Mouse (Mus musculus) macrophage (primary cell): ENCODE measurements around the gene Vac14. TPM values are rescaled to one million over a fixed set of nuclear protein-coding genes. Genes with fewer than 3 reads are reported as not detected.
"Not testable (repeated sequence)": the region's sequence is repeated elsewhere in the genome, so short reads cannot be mapped to it uniquely, and the experiment has no call there.

ENCODE experiments used
- H3K27ac ChIP-seq: fragments of 350-480 bp; formaldehyde crosslinking; 2 replicates; pipeline ENCODE4 v1.9.0; 2021
- H3K36me3 ChIP-seq: fragments of 350-480 bp; formaldehyde crosslinking; 2 replicates; pipeline ENCODE4 v1.9.0; 2021; ENCODE audit errors: inconsistent target
- H3K4me3 ChIP-seq: fragments of 350-480 bp; formaldehyde crosslinking; 2 replicates; pipeline ENCODE4 v1.9.0; 2021; ENCODE audit errors: inconsistent target
- H3K79me2 ChIP-seq: fragments of 350-480 bp; formaldehyde crosslinking; 2 replicates; pipeline ENCODE4 v1.9.0; 2021; ENCODE audit errors: inconsistent target
- WGBS: methylation state at CpG from one replicate; pipeline ENCODE4 v1.1.7; 2026; ENCODE audit warnings: inconsistent platforms; ENCODE audit not compliant: missing documents; 5-methylcytosine and 5-hydroxymethylcytosine counted together
- polyA plus RNA-seq: library from polyadenylated mRNA; stranded (reverse); fragments of 250-400 nt; gene quantifications from 3 replicates; pipeline ENCODE4 v1.2.4, GENCODE M21; 2018; ENCODE audit warnings: inconsistent platforms

Gene Vac14
- polyA plus RNA-seq, 1 experiment from 2014 or later, result 60.1 TPM

DNA sequence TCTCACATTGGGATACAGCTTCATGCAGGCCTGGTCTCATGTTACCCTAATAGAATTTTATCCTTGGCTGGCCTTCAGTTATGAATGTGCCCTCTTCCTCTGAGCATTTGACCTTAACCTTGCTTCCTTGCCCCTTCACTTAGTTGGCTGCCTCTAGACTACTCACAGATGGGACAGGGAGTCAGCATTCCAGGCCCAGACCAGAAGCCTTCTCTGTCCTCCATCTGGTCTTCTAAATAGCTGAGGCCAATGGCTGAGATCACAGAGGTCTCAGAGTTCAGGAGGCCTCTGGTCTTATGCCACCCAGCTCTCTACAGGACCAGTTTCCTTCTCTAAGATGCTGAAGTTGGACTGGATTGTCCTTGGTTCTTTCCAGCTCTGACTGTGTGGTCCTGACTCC lies 41.7 kb downstream of the Vac14 start:
- Histone ChIP-seq H3K4me3 (no peak overlapping the region), H3K79me2 (no peaks in the 10 kb centered on the region), H3K27ac (no peak overlapping the region), H3K36me3 (peaks cover 58% of the 10 kb centered on the region)

DNA sequence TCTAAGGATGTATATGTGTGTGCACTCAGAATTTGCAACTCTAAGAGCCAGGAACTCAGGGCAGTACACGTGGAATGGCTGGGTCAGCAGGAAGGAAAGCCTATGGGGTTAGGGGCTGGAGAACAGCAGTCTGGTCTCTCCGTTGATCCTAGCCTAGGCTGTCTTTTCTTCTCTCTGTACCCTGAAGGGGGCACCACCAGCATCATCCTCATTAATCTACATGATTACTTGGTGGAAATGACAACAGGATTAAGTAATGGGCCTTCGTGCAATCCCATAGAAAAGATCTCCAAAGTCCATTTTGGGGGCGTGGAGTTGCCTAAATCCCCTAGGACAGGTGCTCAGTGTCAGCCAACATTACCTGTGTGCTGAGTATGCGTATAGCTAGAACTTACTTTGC lies 44.2 kb downstream of the Vac14 start:
- WGBS, result 90% methylated on average over 5 of the region's 5 CpGs
- Histone ChIP-seq H3K27ac (no peak overlapping the region), H3K79me2 (no peaks in the 10 kb centered on the region), H3K36me3 (peaks cover 51% of the 10 kb centered on the region), H3K4me3 (no peak overlapping the region)

DNA sequence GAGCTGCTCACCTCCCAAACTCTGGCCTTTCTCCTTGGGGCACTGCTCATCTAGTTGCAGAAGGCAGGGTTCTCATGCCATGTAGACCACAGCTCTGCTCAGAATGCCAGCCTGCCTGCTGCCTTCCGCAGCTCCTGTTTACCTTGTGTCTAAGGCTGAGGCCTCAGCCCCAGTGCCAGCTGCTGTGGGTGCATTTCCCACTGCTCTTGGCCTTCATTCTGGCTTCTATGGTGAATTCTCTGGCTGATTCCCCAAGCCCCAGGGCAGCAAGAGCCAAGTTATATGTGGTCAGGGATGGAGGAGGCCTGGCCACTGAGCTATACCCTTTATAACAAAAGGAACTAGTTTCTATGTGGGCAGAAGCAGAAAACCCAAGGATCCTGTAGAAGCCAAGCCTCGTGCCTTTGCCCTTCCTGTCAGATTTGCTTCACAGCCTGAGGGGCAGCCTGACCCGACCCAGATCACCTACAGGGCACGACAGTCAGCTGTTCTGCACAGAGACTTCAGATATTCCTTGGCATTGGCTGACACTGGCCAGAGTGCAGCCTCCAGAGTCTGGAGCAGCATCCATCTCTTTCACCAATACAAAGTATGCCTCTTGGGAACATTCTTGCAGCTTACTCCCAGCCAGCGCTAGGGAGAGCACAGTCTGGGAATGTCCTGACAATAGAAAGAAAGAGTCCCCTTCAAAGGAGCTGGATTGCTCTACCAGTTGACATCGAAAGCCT lies 44.8 kb downstream of the Vac14 start:
- no peak overlapping the region for H3K27ac ChIP-seq
- H3K79me2 ChIP-seq, result no peaks in the 10 kb centered on the region
- peaks cover 44% of the 10 kb centered on the region for H3K36me3 ChIP-seq
- 78% methylated on average over 6 of the region's 6 CpGs for WGBS
- no peak overlapping the region for H3K4me3 ChIP-seq

DNA sequence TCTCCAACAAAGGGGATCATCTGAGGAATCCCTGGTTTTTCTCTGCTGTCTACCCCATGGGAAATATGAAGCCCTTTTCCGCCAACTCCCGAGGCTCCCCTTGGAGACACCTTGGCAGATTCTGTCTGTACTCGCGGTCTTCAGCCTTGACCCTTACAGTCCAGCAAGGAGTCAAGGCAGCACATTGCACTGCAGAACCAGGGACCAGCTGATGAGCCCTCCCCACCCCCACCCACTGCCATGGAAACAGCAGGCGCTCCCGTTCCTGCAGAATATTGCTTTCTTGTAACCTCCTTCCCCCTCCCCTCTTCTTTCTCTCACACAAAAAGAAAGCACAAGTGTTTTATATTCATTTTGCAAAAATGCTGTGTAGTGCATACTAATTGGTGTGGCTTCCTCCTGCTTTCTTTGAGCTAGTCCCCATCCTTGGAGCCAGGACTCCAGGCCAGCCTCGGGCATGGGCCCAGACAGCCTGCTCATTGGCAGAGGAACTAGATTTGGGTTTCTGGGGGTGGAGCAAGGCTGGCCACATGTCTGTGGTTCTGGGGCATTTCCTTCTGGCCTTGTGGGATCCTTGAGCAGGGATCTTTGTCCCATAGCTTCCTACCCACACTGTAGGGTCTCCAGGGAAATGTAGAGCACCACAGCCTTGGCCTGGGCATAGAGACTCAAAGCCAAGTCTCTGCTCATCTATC lies 46.0 kb downstream of the Vac14 start:
- peaks cover 33% of the 10 kb centered on the region for H3K36me3 ChIP-seq
- no peaks in the 10 kb centered on the region for H3K79me2 ChIP-seq
- H3K4me3 ChIP-seq, result no peak overlapping the region
- no peak overlapping the region for H3K27ac ChIP-seq
- WGBS, result 79% methylated on average over 7 of the region's 7 CpGs

DNA sequence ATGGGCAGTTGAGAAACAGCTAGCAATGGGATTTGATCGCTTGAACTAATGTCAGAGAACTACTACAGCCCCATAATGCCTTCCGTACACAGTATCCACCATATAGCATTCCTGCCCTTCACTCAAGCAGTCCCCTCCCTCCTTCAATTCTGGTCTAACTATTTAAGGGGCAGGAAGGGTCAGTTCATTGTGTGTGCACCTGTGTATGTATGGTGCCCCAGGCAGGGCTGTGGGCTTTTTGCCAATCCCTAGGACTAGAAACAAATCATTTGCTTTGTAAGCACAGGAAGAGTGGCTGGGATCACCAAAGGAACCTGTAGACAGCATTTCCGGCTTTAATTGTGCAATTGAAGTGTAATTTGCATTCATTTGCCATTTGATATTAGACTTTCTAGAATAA lies 46.6 kb downstream of the Vac14 start:
- Histone ChIP-seq H3K36me3 (peaks cover 27% of the 10 kb centered on the region), H3K79me2 (no peaks in the 10 kb centered on the region), H3K27ac (no peak overlapping the region), H3K4me3 (no peak overlapping the region)
- 90% methylated on average over 3 of the region's 3 CpGs for WGBS

DNA sequence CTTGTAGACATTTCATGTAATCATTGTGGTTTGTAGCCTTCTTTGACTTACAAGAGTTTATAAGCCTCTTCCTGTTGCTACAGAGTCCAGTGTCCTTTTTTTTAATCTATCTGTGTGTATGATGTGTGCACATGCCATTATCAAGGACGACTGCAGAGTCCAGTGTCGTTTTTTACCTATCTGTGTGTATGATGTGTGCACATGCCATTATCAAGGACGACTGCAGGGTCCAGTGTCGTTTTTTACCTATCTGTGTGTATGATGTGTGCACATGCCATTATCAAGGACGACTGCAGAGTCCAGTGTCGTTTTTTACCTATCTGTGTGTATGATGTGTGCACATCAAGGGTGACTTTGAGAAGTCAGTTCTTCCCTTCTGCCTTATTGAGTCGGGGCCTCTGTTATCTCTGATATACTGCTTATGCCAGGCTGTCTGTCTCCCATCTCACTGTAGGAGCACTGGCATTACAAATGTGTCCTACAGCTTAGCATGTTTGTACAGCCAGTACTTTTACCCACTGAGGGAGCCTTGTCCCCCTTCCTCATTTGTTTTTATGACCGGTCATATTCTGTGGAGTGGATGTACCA lies 49.3 kb downstream of the Vac14 start:
- peaks cover 28% of the 10 kb centered on the region for H3K36me3 ChIP-seq
- H3K27ac ChIP-seq, H3K79me2 ChIP-seq, H3K4me3 ChIP-seq: not testable (repeated sequence)
- WGBS, result 93% methylated on average over 6 of the region's 8 CpGs

DNA sequence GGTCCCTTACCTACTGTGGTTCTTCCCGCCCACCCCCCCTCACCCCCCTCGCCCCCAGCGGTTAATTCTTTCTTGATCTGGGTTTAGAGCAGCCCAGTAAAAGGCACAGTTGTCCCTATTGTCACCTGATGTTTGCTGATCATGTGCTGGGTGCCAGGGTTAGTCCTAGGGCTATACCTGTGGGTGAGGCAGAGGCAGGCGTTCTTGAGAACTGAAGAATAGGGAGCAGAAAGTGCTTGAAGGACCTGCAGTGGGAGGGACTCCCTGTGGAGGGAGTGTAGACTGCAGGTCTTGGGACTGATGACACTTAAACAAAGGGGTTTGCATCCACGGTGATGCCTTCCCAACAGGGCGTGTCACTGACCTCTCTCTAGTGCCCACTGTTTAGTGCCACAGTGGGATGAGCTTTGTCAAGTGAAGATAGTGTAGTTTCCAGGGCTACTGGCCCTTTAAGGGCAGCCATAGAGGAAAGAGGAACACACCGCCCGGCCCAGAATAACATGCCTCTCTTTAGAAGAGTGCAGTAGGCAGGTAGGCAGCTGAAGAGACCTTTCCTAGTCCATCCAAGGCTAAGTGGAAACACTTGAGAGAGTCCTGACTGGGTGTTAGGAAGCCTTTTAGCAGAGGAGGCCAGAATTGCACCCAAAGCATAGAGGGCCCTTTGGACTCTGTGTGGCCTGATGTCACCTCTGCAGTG lies 51.7 kb downstream of the Vac14 start:
- Histone ChIP-seq H3K27ac (no peak overlapping the region), H3K36me3 (peaks cover 43% of the 10 kb centered on the region), H3K4me3 (no peak overlapping the region), H3K79me2 (no peaks in the 10 kb centered on the region)
- 74% methylated on average over 8 of the region's 8 CpGs for WGBS

DNA sequence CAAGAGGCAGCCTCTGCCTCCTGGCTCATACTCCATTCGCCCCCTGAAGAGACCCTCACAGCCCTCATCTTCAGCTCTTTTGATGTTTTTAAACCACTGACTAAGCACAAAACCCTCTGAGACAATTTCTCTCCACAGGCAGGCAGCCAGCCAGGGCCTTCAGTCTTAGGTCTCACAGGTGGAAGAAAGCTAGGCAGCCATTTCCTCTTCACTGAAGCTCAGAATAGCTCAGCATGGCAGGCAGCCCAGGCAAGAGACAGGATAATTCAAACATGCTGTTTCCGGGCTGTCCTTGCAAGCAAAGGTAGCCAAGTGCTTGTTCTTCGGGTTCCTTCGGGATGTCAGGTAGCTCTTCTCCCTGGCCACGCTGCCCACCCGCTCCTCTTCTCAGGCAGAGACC lies 52.9 kb downstream of the Vac14 start:
- peaks cover 54% of the 10 kb centered on the region for H3K36me3 ChIP-seq
- 85% methylated on average over 6 of the region's 6 CpGs for WGBS
- no peaks in the 10 kb centered on the region for H3K79me2 ChIP-seq
- H3K27ac ChIP-seq, result no peak overlapping the region
- H3K4me3 ChIP-seq, result no peak overlapping the region

DNA sequence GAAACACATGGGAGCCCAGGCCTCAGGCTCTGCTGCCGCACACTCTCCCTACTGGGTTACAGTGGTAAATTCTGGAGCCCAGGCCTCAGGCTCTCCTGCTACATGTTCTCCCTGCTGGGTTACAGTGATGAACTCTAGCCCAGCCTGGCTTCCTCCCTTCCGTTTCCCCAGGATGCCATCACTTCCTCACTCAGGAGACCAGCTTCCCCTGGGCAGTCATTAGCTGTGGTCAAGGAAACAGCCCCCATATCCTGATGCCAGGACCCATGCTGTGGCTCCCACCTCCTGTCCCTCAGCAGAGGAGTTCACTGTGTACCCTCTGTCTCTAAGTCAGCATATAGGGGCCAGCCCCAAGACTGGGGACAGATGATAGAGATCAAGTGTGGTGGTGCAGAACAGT lies 53.7 kb downstream of the Vac14 start:
- Histone ChIP-seq H3K27ac (no peak overlapping the region), H3K4me3 (no peak overlapping the region)
- 73% methylated on average over 2 of the region's 2 CpGs for WGBS

DNA sequence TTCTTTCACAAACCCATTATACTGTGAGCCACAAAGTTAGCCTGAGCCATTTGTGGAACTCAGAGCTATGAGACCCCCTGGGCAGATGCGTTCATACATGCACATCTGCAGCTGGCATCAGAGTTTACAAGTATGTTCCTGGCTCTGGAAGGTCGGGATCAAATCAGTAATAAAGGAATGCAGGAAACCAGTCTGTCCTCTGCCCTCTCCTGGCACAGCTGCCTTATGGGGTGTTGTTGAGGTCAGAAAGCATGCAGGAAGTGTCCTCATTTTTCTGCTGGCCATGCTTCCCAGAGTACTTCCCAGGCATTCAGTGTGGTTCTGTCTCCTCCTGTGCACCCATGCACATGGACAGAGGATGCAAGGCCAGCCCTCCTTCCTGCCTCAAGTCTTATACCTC lies 54.8 kb downstream of the Vac14 start:
- H3K4me3 ChIP-seq, result no peak overlapping the region
- H3K27ac ChIP-seq, result no peak overlapping the region
- H3K79me2 ChIP-seq, result no peaks in the 10 kb centered on the region
- H3K36me3 ChIP-seq, result peaks cover 73% of the 10 kb centered on the region
- WGBS, result 91% methylated on average over 2 of the region's 2 CpGs

More for the DNA sequence above, 53.7 kb downstream of the Vac14 start:
- Histone ChIP-seq H3K36me3 (peaks cover 63% of the 10 kb centered on the region), H3K79me2 (no peaks in the 10 kb centered on the region)

DNA sequence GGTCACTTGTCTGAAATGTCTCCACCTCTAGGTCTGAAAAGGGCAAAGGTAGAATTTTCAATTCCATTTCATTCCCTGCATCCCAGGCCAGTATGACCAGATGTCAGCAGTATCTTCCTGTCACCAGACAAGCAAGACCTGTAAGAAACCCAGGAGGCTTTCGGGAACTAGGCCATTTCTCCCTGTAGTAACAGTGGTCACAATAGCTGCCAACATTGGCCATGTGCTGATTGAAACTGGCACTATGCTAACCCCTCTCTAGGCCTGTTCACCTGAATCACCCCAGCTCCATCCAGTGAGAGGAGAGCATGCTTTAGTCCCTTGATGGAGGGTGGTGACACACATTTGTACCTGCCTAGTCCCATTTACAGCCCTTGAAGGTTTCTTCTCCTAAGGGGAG lies 56.2 kb downstream of the Vac14 start:
- no peaks in the 10 kb centered on the region for H3K79me2 ChIP-seq
- H3K27ac ChIP-seq, result no peak overlapping the region
- WGBS, result 100% methylated on average over 1 of the region's 1 CpGs
- no peak overlapping the region for H3K4me3 ChIP-seq
- H3K36me3 ChIP-seq, result peaks cover 86% of the 10 kb centered on the region

DNA sequence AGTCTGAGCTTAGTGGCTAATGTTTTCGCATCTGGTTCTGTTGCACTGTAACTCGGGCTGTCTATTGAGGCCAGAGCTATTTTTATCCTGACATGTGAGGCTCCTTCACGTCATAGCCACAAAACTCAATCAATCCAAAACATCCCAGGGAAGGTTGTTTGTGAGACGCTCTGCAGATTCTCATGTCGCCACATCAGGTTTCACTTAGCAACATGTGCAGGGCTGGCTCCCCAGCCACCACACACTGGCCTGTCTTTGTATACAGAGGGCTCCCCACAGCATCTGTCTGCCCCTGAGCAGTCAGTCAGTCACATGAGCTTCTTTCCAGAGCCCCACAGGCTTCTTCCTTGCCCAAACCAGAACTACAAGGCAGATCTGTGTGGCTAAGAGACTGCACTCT lies 58.3 kb downstream of the Vac14 start:
- peaks cover 73% of the 10 kb centered on the region for H3K36me3 ChIP-seq
- no peak overlapping the region for H3K4me3 ChIP-seq
- no peaks in the 10 kb centered on the region for H3K79me2 ChIP-seq
- WGBS, result 95% methylated on average over 5 of the region's 5 CpGs
- no peak overlapping the region for H3K27ac ChIP-seq

DNA sequence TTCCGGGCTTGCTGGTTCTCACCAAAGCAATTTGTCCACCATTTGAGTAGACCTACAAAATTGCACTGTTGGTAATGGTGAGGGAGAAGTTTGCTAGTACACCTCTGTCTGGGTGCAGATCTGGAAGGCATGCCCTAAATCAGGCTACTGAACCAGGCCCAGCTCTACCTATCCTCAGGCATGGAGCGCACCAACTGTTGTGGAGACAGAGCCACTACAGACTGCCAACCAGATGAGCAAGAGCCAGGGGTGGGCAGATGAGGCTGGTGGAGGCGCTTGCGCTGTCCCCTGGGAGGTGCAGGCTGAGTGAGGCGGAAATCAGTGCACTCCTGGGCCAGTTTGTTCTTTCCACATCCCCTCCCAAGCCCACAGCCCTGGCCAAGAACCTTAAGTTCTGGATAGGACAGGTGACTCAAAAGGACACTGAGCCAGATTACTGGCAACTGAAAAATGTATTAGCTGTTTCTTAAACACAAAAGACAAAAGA lies 58.8 kb downstream of the Vac14 start:
- no peak overlapping the region for H3K27ac ChIP-seq
- no peaks in the 10 kb centered on the region for H3K79me2 ChIP-seq
- no peak overlapping the region for H3K4me3 ChIP-seq
- WGBS, result 98% methylated on average over 5 of the region's 5 CpGs
- peaks cover 68% of the 10 kb centered on the region for H3K36me3 ChIP-seq

DNA sequence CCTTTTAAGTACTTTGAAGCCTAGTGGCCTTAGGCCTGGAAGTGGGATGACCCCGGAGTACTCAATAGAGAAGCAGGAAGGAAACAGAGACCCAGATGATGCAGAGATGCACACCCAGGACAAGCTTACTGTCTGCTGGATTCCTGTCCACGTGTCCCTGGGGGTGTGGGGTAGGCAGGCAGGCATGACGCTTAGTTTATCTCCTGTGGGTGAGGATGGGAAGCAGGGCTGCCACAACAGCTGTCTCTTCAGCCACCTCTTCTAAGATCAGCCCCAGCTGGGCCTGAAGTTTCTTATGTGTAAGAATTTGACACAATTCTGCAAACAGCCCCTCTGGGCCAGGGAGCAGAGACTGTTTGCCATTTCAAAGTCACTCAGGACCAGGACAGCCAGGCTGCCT lies 60.6 kb downstream of the Vac14 start:
- no peak overlapping the region for H3K4me3 ChIP-seq
- 85% methylated on average over 2 of the region's 3 CpGs for WGBS
- no peak overlapping the region for H3K27ac ChIP-seq
- H3K79me2 ChIP-seq, result no peaks in the 10 kb centered on the region
- peaks cover 72% of the 10 kb centered on the region for H3K36me3 ChIP-seq

DNA sequence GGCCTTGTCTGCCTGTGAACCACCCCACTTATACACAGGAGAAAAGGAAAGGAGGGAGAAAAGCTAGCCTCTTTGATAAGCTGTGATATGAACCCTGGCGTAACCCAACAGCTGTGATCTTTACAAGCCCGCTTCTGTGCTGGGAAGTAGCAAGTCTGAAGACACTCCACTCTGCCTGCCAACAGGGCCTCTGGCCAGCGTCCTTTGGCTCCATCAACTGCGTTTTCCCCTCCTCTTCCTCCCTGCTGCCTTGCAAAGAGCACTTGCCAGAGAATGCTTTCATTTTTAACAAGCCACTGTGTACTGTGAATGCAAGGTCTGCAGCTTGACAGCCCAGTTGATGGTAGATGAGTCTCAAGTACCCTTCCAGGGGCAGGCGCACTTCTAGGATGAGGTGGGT lies 69.3 kb downstream of the Vac14 start:
- peaks cover 77% of the 10 kb centered on the region for H3K36me3 ChIP-seq
- 84% methylated on average over 5 of the region's 5 CpGs for WGBS
- H3K27ac ChIP-seq, result no peak overlapping the region
- H3K4me3 ChIP-seq, result no peak overlapping the region
- H3K79me2 ChIP-seq, result no peaks in the 10 kb centered on the region
